Comparison of ENCODE assay signal across 14 mouse cellular contexts in genomic region chr4:48423738-48424137, GRCm38 (mm10).
"Had no signal": no experiment of that assay in that cellular context is flagged by ENCODE, and none has a peak within 500 bp of the region (broad histone marks: within the 10 kb centered on the region; RNA-seq: fewer than 3 reads in every experiment).

No protein-coding gene starts in this region.

- H3K27me3 ChIP-seq: limb, embryonic 12.5 days; megakaryocyte, embryonic 14.5 days had no signal

- DNase-seq: kidney, adult 18-20 months; kidney, postnatal 25 days; layer of hippocampus, adult 9-11 months; layer of hippocampus, postnatal 36 days; liver; lung, adult 2 months; lung, postnatal 10 days; right cerebral cortex, postnatal 14 days; thymus, postnatal 4 days had no signal

- H3K4me2 ChIP-seq: limb, embryonic 12.5 days; midbrain, embryonic 11.5 days had no signal

- H3K4me3 ChIP-seq: limb, embryonic 12.5 days; megakaryocyte, embryonic 14.5 days had no signal

- H3K27ac ChIP-seq: limb, embryonic 12.5 days; liver, embryonic 14.5 days; macrophage had no signal

- H3K9ac ChIP-seq: limb, embryonic 12.5 days; liver, embryonic 14.5 days had no signal

- H3K9me3 ChIP-seq: limb, embryonic 12.5 days had no signal

- H3K4me1 ChIP-seq: limb, embryonic 12.5 days had no signal
